Mouse (Mus musculus): ENCODE results near the gene Fam43b.
A peak's percentile ranks its signal among the peaks of the same experiment; 100 is the strongest.

- TF ChIP-seq CTCF (IDR thresholded peaks at IDR 0.05; ENCODE audit: borderline replicate concordance, insufficient read depth, low read length) (peak; percentile 91), POLR2A (IDR thresholded peaks at IDR 0.05; ENCODE audit: low read depth, low read length) (no peak)
Measured at GRCm38 (mm10) chr4:138379091-138379840, 17.1 kb downstream of the Fam43b start.

All from embryonic fibroblast, embryonic 13.5 days (primary cell).